Mouse (Mus musculus): ENCODE results near the gene Usp30. TPM values are rescaled to one million over a fixed set of nuclear protein-coding genes. Genes with fewer than 3 reads are reported as not detected.

Usp30 gene
- polyA plus RNA-seq, 1 experiment from 2014 or later: 20.6 TPM

DNA sequence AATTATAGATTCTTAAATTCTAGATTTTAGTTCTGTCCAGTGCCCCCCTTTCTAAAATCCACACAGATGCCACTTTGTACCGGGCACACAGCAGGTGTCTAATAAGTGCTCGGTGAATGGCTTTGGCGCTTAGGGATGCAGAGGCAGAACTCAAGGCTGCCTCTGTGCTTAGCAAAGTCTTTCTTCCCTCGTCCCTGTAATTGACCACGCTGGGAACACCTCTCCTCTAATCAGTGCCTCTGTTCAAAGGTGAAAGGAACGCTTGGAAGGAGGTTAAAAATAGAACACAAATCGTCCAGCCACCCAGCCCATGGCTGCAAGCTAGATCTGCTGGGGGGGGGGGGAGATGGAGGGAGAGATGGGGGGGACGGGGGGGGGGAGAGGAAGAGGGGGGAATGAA, 24.8 kb upstream of the Usp30 start:
- no peak overlapping the region for H3K4me2 ChIP-seq (ENCODE audit: low read length)
- no peak overlapping the region for H3K9ac ChIP-seq (replicated peaks; ENCODE audit: low read depth, low read length)
- no peak for ATAC-seq
- no peak overlapping the region for H3K27ac ChIP-seq (ENCODE audit: low read length)
- no peaks in the 10 kb centered on the region for H3K27me3 ChIP-seq (replicated peaks; ENCODE audit: control insufficient read depth, insufficient read depth, low read length)
- peaks cover 13% of the 10 kb centered on the region for H3K36me3 ChIP-seq (ENCODE audit: control insufficient read depth, insufficient read depth)
- no peaks in the 10 kb centered on the region for H3K9me3 ChIP-seq (ENCODE audit: control insufficient read depth, low read length)
- no peaks in the 10 kb centered on the region for H3K4me1 ChIP-seq (replicated peaks; ENCODE audit: control insufficient read depth, insufficient read depth, low read length)
- WGBS: 6% methylated on average over 7 of the region's 8 CpGs
- H3K4me3 ChIP-seq (replicated peaks; ENCODE audit: low read length): no peak overlapping the region

DNA sequence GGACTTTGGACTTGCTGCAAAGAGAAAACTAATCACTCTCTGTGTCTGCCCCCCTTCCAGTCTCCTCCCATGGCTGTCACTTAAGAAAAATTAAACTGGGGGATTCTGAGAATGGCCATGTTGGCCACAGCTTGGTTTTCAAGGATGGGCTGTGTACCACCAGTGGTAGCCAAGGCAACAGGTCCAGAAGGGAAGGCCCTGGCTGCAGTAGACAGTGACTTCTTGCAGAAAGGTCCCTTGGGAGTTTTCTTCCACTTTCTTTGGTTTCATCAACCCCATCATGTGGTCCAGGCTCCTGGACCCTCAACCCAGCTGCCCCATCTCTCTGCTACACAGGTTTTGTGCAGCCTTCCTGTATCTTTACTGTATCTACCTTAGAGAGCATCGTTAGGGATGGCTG, 24.4 kb upstream of the Usp30 start:
- no peak overlapping the region for H3K27ac ChIP-seq (ENCODE audit: low read length)
- no peak overlapping the region for H3K4me3 ChIP-seq (replicated peaks; ENCODE audit: low read length)
- no peak for ATAC-seq
- no peaks in the 10 kb centered on the region for H3K27me3 ChIP-seq (replicated peaks; ENCODE audit: control insufficient read depth, insufficient read depth, low read length)
- H3K4me1 ChIP-seq (replicated peaks; ENCODE audit: control insufficient read depth, insufficient read depth, low read length): no peaks in the 10 kb centered on the region
- no peak overlapping the region for H3K4me2 ChIP-seq (ENCODE audit: low read length)
- H3K36me3 ChIP-seq (ENCODE audit: control insufficient read depth, insufficient read depth): peaks cover 13% of the 10 kb centered on the region
- no peak overlapping the region for H3K9ac ChIP-seq (replicated peaks; ENCODE audit: low read depth, low read length)
- 48% methylated on average over 1 of the region's 1 CpGs for WGBS
- H3K9me3 ChIP-seq (ENCODE audit: control insufficient read depth, low read length): no peaks in the 10 kb centered on the region

DNA sequence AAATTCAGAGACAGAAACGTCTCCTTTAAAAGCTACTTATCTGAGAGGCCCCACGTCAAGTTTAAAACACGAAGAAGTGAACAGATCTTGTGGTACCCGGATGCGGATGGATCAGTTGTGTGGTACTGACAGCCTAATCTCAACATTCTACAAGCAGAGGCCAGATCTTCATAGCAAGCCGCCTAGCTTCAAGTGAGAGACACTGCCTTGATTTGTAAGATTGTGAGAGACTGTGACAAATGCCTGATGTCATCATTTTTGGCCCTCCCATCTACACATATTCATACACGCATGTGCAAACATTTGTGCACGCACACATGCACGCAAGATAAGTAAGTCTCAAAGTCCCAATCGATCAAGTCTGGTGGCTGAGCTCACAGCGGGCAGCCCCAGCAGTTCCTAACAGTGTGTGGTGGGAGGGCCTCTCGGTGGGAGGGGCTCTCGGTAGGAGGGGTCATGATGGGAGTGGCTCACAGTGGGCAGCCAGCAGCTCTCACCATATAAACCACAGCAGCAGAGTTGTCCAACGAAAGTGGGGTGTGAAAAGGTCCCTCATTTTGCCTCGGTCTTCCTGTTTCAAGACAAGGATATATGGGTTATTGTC, 23.8 kb upstream of the Usp30 start:
- H3K27ac ChIP-seq (ENCODE audit: low read length): no peak overlapping the region
- H3K4me3 ChIP-seq (replicated peaks; ENCODE audit: low read length): no peak overlapping the region
- peaks cover 13% of the 10 kb centered on the region for H3K36me3 ChIP-seq (ENCODE audit: control insufficient read depth, insufficient read depth)
- H3K4me1 ChIP-seq (replicated peaks; ENCODE audit: control insufficient read depth, insufficient read depth, low read length): no peaks in the 10 kb centered on the region
- ATAC-seq: no peak
- H3K4me2 ChIP-seq (ENCODE audit: low read length): no peak overlapping the region
- 19% methylated on average over 15 of the region's 15 CpGs for whole genome bisulfite sequencing
- no peak overlapping the region for H3K9ac ChIP-seq (replicated peaks; ENCODE audit: low read depth, low read length)
- H3K27me3 ChIP-seq (replicated peaks; ENCODE audit: control insufficient read depth, insufficient read depth, low read length): no peaks in the 10 kb centered on the region
- H3K9me3 ChIP-seq (ENCODE audit: control insufficient read depth, low read length): no peaks in the 10 kb centered on the region

DNA sequence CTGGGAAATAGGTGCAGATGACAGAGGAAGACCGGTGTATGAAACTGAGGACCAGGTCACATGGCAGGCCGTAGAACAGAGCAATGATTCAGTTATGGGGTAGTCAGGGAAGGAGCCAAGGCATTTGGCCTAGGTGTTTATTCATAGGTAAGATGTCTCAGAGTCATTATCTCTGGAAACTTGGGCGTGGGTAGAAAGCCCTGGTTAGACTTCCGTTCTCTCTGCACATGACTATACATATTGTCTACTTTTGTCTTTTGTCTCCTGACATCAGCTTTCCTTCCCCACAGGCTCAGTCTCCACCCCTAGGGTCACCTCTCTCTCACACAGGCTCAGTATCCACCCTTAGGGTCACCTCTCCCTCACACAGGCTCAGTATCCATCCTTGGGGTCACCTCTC, 21.5 kb upstream of the Usp30 start:
- WGBS: 80% methylated on average over 4 of the region's 4 CpGs
- Histone ChIP-seq H3K4me1 (replicated peaks; ENCODE audit: control insufficient read depth, insufficient read depth, low read length) (no peaks in the 10 kb centered on the region), H3K4me2 (ENCODE audit: low read length) (no peak overlapping the region), H3K27me3 (replicated peaks; ENCODE audit: control insufficient read depth, insufficient read depth, low read length) (no peaks in the 10 kb centered on the region), H3K36me3 (ENCODE audit: control insufficient read depth, insufficient read depth) (peaks cover 11% of the 10 kb centered on the region), H3K9ac (replicated peaks; ENCODE audit: low read depth, low read length) (no peak overlapping the region), H3K9me3 (ENCODE audit: control insufficient read depth, low read length) (no peaks in the 10 kb centered on the region), H3K27ac (ENCODE audit: low read length) (no peak overlapping the region), H3K4me3 (replicated peaks; ENCODE audit: low read length) (no peak overlapping the region)
- no peak for ATAC-seq

DNA sequence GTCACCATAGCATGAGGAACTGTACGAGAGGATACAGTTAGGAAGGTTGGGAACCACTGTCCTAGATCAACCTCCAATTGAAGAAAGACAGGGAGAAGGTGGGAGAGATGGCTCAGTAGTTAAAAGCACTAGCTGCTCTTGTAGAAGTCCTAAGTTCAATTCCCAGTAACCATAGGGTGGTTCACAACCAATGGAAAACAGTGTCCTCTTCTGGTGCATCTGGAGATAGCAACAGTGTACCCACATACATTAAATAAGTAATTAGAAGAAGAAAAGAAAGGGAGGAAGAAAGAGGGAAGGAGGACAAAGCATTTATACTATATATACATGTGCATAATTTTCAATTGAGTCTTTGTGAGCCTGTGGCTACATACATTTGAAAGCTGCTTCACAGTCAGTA, 20.1 kb upstream of the Usp30 start:
- WGBS: 76% methylated on average over 1 of the region's 1 CpGs
- peaks cover 10% of the 10 kb centered on the region for H3K36me3 ChIP-seq (ENCODE audit: control insufficient read depth, insufficient read depth)
- H3K27ac ChIP-seq (ENCODE audit: low read length): no peak overlapping the region
- H3K4me3 ChIP-seq (replicated peaks; ENCODE audit: low read length): no peak overlapping the region
- H3K9me3 ChIP-seq (ENCODE audit: control insufficient read depth, low read length): no peaks in the 10 kb centered on the region
- no peak for ATAC-seq
- H3K4me2 ChIP-seq (ENCODE audit: low read length): no peak overlapping the region
- H3K27me3 ChIP-seq (replicated peaks; ENCODE audit: control insufficient read depth, insufficient read depth, low read length): no peaks in the 10 kb centered on the region
- H3K9ac ChIP-seq (replicated peaks; ENCODE audit: low read depth, low read length): no peak overlapping the region
- no peaks in the 10 kb centered on the region for H3K4me1 ChIP-seq (replicated peaks; ENCODE audit: control insufficient read depth, insufficient read depth, low read length)

DNA sequence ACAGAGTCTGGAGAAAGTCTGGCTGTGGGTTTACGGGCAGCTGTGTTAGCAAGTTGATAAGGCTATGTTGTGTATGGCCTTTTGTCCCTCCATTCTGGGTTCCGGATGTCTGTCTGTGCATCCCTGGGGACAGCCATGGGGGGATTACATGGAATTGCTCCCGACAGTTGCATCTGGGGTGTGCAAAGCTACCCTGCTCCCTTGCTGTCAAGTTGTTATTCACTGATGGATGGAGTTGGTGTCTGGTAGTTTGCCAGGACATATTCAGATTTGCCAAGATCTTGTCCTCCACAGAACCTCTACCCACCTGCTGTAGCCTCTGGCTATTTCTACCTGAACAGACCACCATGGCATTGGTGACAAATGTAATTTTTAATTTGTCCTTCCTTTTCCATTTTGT, 19.1 kb upstream of the Usp30 start:
- H3K4me1 ChIP-seq (replicated peaks; ENCODE audit: control insufficient read depth, insufficient read depth, low read length): no peaks in the 10 kb centered on the region
- no peak overlapping the region for H3K9ac ChIP-seq (replicated peaks; ENCODE audit: low read depth, low read length)
- H3K27me3 ChIP-seq (replicated peaks; ENCODE audit: control insufficient read depth, insufficient read depth, low read length): no peaks in the 10 kb centered on the region
- H3K4me3 ChIP-seq (replicated peaks; ENCODE audit: low read length): no peak overlapping the region
- WGBS: 83% methylated on average over 3 of the region's 3 CpGs
- H3K9me3 ChIP-seq (ENCODE audit: control insufficient read depth, low read length): no peaks in the 10 kb centered on the region
- no peak overlapping the region for H3K4me2 ChIP-seq (ENCODE audit: low read length)
- ATAC-seq: no peak
- H3K27ac ChIP-seq (ENCODE audit: low read length): no peak overlapping the region
- H3K36me3 ChIP-seq (ENCODE audit: control insufficient read depth, insufficient read depth): peaks cover 16% of the 10 kb centered on the region

DNA sequence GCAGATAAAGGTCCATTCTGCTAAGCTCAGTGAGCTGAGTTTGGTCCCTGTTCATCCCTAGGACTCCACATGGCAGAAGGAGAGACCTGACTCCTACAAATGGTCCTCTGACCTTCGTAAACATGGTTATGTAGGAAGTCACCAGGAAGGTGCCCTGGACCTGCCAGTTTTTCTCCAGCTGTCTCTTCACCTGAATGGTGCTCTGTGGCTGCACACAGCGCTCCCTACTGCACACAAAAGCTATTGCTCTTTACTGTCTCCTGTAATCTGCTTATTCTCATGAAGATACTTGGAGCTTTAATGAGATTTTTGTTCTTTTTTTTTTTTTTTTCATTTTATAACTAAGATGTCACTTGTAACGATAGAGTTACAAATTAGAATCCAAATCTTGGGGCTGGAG, 18.7 kb upstream of the Usp30 start:
- Histone ChIP-seq H3K27ac (ENCODE audit: low read length) (no peak overlapping the region), H3K9ac (replicated peaks; ENCODE audit: low read depth, low read length) (no peak overlapping the region), H3K4me2 (ENCODE audit: low read length) (no peak overlapping the region), H3K4me3 (replicated peaks; ENCODE audit: low read length) (no peak overlapping the region), H3K4me1 (replicated peaks; ENCODE audit: control insufficient read depth, insufficient read depth, low read length) (no peaks in the 10 kb centered on the region), H3K36me3 (ENCODE audit: control insufficient read depth, insufficient read depth) (peaks cover 16% of the 10 kb centered on the region), H3K27me3 (replicated peaks; ENCODE audit: control insufficient read depth, insufficient read depth, low read length) (no peaks in the 10 kb centered on the region), H3K9me3 (ENCODE audit: control insufficient read depth, low read length) (no peaks in the 10 kb centered on the region)
- no peak for ATAC-seq
- 43% methylated on average over 3 of the region's 3 CpGs for WGBS

DNA sequence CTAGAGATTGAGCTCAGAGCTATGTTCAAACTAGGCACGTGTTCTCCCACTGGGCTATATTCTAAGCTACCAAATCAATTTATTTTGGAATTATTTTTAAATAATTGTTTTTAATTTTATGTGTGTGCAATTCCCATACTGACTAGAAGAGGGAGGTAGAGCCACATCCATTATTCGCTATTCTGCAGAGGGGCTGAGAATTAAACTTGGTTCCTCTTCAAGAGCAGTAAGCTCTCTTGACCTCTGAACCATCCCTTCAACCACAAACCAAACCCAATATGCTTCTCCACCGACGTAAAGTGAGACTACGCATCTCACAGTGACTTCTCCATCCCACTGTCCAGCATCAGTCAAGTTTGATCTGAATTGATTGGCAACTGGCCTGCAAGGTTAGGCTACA, 18.1 kb upstream of the Usp30 start:
- H3K36me3 ChIP-seq (ENCODE audit: control insufficient read depth, insufficient read depth): peaks cover 16% of the 10 kb centered on the region
- no peak for ATAC-seq
- no peak overlapping the region for H3K9ac ChIP-seq (replicated peaks; ENCODE audit: low read depth, low read length)
- no peaks in the 10 kb centered on the region for H3K27me3 ChIP-seq (replicated peaks; ENCODE audit: control insufficient read depth, insufficient read depth, low read length)
- H3K27ac ChIP-seq (ENCODE audit: low read length): no peak overlapping the region
- 90% methylated on average over 5 of the region's 5 CpGs for WGBS
- H3K4me2 ChIP-seq (ENCODE audit: low read length): no peak overlapping the region
- no peaks in the 10 kb centered on the region for H3K4me1 ChIP-seq (replicated peaks; ENCODE audit: control insufficient read depth, insufficient read depth, low read length)
- H3K9me3 ChIP-seq (ENCODE audit: control insufficient read depth, low read length): no peaks in the 10 kb centered on the region
- H3K4me3 ChIP-seq (replicated peaks; ENCODE audit: low read length): no peak overlapping the region

DNA sequence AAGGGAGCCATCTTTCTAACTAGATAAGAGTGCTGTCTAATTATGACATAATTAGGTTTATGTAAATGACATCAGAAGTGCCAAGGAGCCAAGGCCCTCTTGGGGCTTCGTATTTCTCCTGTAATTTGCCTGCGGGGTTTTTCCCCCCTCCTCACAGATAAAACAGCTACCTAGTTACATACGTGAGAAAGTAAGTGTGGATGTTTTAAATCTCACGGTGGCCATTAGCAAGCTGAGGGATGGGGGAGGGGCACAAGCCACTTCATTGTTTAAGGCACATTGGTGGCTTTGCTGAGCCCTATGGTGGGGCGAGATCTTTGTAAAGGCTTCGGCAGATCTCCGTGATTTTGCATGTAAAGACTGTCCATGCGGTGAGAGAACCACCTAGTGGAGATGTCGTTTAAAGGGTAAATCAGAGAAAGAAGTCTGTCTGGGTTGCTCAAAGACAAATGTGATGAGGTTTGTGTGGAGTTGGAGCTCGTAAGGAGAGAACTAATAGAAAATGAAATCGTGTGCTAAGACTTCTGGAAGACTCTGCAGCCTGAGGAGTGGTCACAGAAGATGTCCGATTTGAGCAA, 16.4 kb upstream of the Usp30 start:
- peaks cover 13% of the 10 kb centered on the region for H3K36me3 ChIP-seq (ENCODE audit: control insufficient read depth, insufficient read depth)
- no peak overlapping the region for H3K4me3 ChIP-seq (replicated peaks; ENCODE audit: low read length)
- no peaks in the 10 kb centered on the region for H3K4me1 ChIP-seq (replicated peaks; ENCODE audit: control insufficient read depth, insufficient read depth, low read length)
- no peak overlapping the region for H3K4me2 ChIP-seq (ENCODE audit: low read length)
- H3K9me3 ChIP-seq (ENCODE audit: control insufficient read depth, low read length): no peaks in the 10 kb centered on the region
- H3K27me3 ChIP-seq (replicated peaks; ENCODE audit: control insufficient read depth, insufficient read depth, low read length): no peaks in the 10 kb centered on the region
- no peak overlapping the region for H3K9ac ChIP-seq (replicated peaks; ENCODE audit: low read depth, low read length)
- WGBS: 52% methylated on average over 12 of the region's 12 CpGs
- no peak overlapping the region for H3K27ac ChIP-seq (ENCODE audit: low read length)
- ATAC-seq: no peak

Data from forebrain, embryonic 16.5 days (tissue).